Mouse (Mus musculus) hindbrain, postnatal 0 days (tissue): Measurements from ENCODE around the gene Slc36a4. TPM values are rescaled to one million over a fixed set of nuclear protein-coding genes. Genes with fewer than 3 reads are reported as not detected.

Source experiments
- ATAC-seq: fragments of 200-750 bp; cut with Nextera tagmentation; 2 replicates; pipeline ENCODE4 v1.8.0; 2017; ENCODE audit warnings: mild to moderate bottlenecking, moderate TSS enrichment, moderate library complexity
- DNase-seq: peaks from one replicate; pipeline ENCODE4 v3.0.0-alpha.2; 2015; ENCODE audit warnings: low spot score
- H3K27ac ChIP-seq: fragments of 300-500 bp; sonication (generic); 2 replicates; pipeline ENCODE4 v1.5.1; 2014; ENCODE audit warnings: mild to moderate bottlenecking
- H3K27me3 ChIP-seq: fragments of 300-500 bp; sonication (generic); 2 replicates; pipeline ENCODE4 v1.6.1; 2014; ENCODE audit warnings: low read length, mixed read lengths; ENCODE audit not compliant: insufficient read depth
- H3K36me3 ChIP-seq: fragments of 300-500 bp; sonication (generic); 2 replicates; pipeline ENCODE4 v1.6.1; 2014; ENCODE audit warnings: low read length, mixed read lengths; ENCODE audit not compliant: insufficient read depth
- H3K4me1 ChIP-seq: fragments of 300-500 bp; sonication (generic); 2 replicates; pipeline ENCODE4 v1.6.1; 2014; ENCODE audit warnings: antibody characterized with exemption, low read length, mixed read lengths; ENCODE audit not compliant: insufficient read depth
- H3K4me2 ChIP-seq: fragments of 300-500 bp; sonication (generic); 2 replicates; pipeline ENCODE4 v1.6.1; 2014; ENCODE audit warnings: low read depth, mild to moderate bottlenecking, low read length, moderate library complexity, mixed read lengths
- H3K4me3 ChIP-seq: fragments of 300-500 bp; sonication (generic); 2 replicates; pipeline ENCODE4 v1.5.1; 2014; ENCODE audit warnings: low read length
- H3K9ac ChIP-seq: fragments of 300-500 bp; sonication (generic); replicated peaks from 2 replicates; pipeline ENCODE4 v1.6.1; 2014; ENCODE audit warnings: mild to moderate bottlenecking, low read length, moderate library complexity, mixed read lengths
- H3K9me3 ChIP-seq: fragments of 300-500 bp; sonication (generic); 2 replicates; pipeline ENCODE4 v1.6.1; 2016; ENCODE audit warnings: low read length, mixed read lengths
- CTCF ChIP-seq: IDR thresholded peaks from 2 replicates; pipeline ENCODE4 v1.5.1; 2016; ENCODE audit warnings: antibody characterized with exemption, control low read depth, low read depth
- WGBS: fragments of 180-500 bp; shearing (Covaris S2); extraction: QIAGEN DNeasy Blood & Tissue Kit; methylation state at CpG from one replicate; pipeline ENCODE4 v1.1.7; 2014; 5-methylcytosine and 5-hydroxymethylcytosine counted together
- polyA plus RNA-seq: library from polyadenylated mRNA; unstranded; fragments of >200 nt; fragmentation: Nextera tagmentation; extraction: Ambion mirVana; gene quantifications from 2 replicates; pipeline ENCODE4 v1.2.1, GENCODE M21; 2015
- total RNA-seq: library from RNA; depleted of rRNA; stranded (reverse); fragments of >200 nt; gene quantifications from 2 replicates; pipeline ENCODE4 v1.2.3, GENCODE M21; 2014

Gene Slc36a4
- total and polyA plus RNA-seq, 2 experiments from 2014 or later = 26.7 to 43.6 TPM

DNA sequence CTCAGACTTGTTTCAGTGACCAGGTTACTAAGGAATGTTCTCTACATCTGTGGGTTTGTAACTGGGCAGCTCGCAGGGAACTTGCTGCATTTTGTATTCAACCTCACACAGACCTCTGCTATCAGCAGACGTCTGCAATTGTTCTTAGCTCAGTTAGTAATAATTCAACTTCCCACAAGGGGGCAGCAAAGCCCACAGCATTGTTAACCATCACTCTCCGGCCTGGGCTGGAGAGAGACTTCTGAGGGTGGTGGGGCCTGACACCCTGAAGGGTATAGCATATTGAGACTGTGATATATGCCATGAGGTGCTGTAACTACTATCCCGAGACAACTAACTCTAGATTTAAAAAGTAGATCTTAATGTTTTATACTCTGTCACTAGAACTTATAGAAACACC lies 24.3 kb upstream of the Slc36a4 start:
- TF ChIP-seq CTCF = peak; percentile 85
- ATAC-seq (peak; percentile 61), DNase-seq (peak; percentile 89)
- no peak overlapping the region for H3K27ac ChIP-seq
- no peaks in the 10 kb centered on the region for H3K9me3 ChIP-seq
- H3K4me3 ChIP-seq = no peak overlapping the region
- no peaks in the 10 kb centered on the region for H3K36me3 ChIP-seq
- H3K4me2 ChIP-seq = no peak overlapping the region
- no peaks in the 10 kb centered on the region for H3K4me1 ChIP-seq
- no peaks in the 10 kb centered on the region for H3K27me3 ChIP-seq
- no peak overlapping the region for H3K9ac ChIP-seq
- WGBS = 8% methylated on average over 4 of the region's 4 CpGs

DNA sequence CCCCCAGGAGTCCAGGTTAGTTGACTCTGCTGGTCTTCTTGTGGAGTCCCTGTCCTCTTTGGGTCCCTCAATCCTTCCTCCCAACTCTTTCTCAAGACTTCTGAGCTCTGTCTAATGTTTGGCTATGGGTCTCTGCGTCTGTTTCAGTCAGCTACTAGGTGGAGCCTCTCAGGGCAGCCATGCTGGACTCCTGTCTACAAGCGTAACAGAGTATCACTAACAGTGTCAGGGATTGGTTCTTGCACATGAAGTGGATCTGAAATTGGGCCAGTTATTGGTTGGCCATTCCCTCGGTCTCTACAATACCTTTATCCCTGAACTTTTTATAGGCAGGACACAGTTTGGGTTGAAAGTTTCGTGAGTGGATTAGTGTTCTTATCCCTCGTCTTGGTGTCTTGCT lies 22.2 kb upstream of the Slc36a4 start:
- H3K4me2 ChIP-seq = no peak overlapping the region
- no peaks in the 10 kb centered on the region for H3K27me3 ChIP-seq

DNA sequence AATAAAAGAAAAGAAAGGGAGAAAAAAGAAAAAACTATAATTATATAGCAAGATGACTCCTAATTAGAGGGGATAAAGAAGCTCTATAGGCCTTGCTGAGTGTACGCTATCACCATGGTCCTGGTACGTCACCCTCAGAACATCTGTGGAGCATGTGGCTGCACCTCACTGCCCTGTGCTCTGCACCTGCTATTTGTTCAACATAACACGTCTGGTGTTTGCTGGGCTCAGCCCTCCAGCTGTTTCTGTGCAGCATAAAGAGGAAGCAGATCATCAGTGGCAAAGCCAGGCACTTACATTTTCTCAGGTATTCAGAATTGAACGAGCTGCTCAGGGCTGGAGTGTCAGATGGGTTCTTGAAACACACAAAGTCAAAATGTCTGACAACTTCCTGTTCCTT lies 15.7 kb upstream of the Slc36a4 start:
- no peaks in the 10 kb centered on the region for H3K27me3 ChIP-seq
- TF ChIP-seq CTCF = no peak
- no peak overlapping the region for H3K4me3 ChIP-seq
- WGBS = 82% methylated on average over 4 of the region's 4 CpGs
- no peaks in the 10 kb centered on the region for H3K4me1 ChIP-seq
- no peak overlapping the region for H3K4me2 ChIP-seq
- H3K9me3 ChIP-seq = no peaks in the 10 kb centered on the region
- no peak overlapping the region for H3K9ac ChIP-seq
- DNase-seq (no peak), ATAC-seq (no peak)
- H3K36me3 ChIP-seq = no peaks in the 10 kb centered on the region
- H3K27ac ChIP-seq = no peak overlapping the region

More for the DNA sequence above, 22.2 kb upstream of the Slc36a4 start:
- Histone ChIP-seq H3K9me3 (no peaks in the 10 kb centered on the region), H3K36me3 (no peaks in the 10 kb centered on the region), H3K4me1 (no peaks in the 10 kb centered on the region), H3K27ac (no peak overlapping the region), H3K9ac (no peak overlapping the region), H3K4me3 (no peak overlapping the region)
- TF ChIP-seq CTCF = no peak
- 89% methylated on average over 5 of the region's 5 CpGs for WGBS
- no peak for ATAC-seq
- DNase-seq = no peak

DNA sequence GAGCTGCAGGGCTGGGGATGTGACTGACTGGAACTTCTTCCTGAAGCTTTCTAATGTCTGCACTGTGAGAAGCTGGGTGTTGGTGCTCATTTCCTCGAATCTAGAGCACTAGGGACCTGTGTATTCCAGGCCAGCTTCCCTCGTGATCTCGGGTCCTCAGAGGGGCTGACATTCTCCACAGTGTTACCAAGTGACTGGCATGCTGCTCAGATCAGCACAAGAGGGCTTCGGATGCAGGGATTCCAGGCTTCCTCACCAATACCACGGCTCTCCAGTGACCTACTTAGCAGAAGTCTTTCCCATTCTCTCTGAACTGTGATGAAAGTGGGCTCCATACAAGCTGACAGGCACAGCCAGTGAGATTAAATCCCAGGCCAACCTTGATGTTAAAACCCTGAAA lies 14.5 kb upstream of the Slc36a4 start:
- DNase-seq (no peak), ATAC-seq (no peak)
- no peak overlapping the region for H3K27ac ChIP-seq
- no peak for TF ChIP-seq CTCF
- no peak overlapping the region for H3K9ac ChIP-seq
- H3K9me3 ChIP-seq = no peaks in the 10 kb centered on the region
- no peaks in the 10 kb centered on the region for H3K27me3 ChIP-seq
- whole genome bisulfite sequencing = 43% methylated on average over 5 of the region's 5 CpGs
- H3K4me2 ChIP-seq = no peak overlapping the region
- H3K4me1 ChIP-seq = no peaks in the 10 kb centered on the region
- no peak overlapping the region for H3K4me3 ChIP-seq
- H3K36me3 ChIP-seq = no peaks in the 10 kb centered on the region

DNA sequence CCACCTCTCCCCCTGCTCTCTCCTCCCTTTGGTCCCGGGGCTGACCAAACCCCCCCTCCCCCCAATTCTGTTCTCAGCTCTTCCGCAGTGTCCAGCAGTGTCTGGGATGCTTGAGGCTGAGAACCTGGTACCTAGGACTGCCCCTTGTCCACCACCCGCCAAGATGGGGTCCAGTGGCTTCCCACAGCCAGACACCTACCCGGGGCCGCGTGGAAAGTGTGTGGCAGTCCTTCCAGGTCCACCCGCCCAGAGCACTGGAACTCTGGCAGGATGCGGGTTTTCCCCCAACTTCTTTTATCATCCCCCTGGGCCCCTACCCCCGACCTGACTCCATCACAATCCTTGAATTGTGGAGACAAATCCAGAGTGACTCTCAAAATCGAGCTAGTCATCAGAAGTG lies 3.8 kb upstream of the Slc36a4 start:
- H3K9me3 ChIP-seq = no peaks in the 10 kb centered on the region
- H3K36me3 ChIP-seq = no peaks in the 10 kb centered on the region
- ATAC-seq (no peak), DNase-seq (no peak)
- H3K4me1 ChIP-seq = no peaks in the 10 kb centered on the region
- 82% methylated on average over 10 of the region's 10 CpGs for WGBS
- H3K9ac ChIP-seq = no peak overlapping the region
- no peak overlapping the region for H3K4me3 ChIP-seq
- no peak overlapping the region for H3K4me2 ChIP-seq
- TF ChIP-seq CTCF = no peak
- H3K27ac ChIP-seq = no peak overlapping the region
- H3K27me3 ChIP-seq = no peaks in the 10 kb centered on the region

DNA sequence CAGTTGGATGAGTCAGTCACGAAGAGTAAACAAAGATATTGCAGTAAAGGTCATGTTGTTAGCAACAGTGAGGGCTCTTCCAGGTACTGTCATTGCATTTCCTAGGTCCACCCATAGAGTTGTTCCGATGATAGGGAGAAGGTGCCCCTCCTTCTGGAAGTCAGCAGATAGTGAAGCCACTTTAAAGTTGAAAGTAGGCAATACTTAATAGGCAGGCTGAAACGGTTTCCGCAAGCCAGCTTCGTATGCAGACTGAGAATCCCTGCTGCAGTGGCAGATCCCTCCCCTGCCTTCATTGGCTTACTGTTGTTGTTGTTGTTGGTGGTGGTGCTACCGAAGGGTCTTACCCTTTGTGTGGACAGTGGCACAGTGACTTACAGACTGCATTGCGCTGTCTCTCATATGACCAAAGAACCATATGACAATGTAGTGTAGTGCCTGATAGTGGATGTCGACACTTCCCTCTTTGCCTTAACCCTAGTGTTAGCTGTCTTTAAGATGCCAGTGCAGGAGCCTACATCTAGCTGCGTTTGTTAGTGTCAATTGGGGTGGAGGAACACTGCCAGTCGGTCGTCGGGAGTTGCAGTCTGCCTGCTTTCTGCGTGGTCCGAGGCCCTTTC lies 449 bp upstream of the Slc36a4 start:
- Histone ChIP-seq H3K27me3 (no peaks in the 10 kb centered on the region), H3K36me3 (no peaks in the 10 kb centered on the region), H3K4me2 (peak overlapping the region; percentile 74), H3K4me3 (peak overlapping the region; percentile 71), H3K27ac (peak overlapping the region; percentile 92), H3K9me3 (no peaks in the 10 kb centered on the region), H3K9ac (peak overlapping the region; percentile 81), H3K4me1 (no peaks in the 10 kb centered on the region; the same call in 1 of the 2 replicates)
- DNase-seq (peak; percentile 39), ATAC-seq (peak; percentile 64)
- peak; percentile 47 for TF ChIP-seq CTCF
- 11% methylated on average over 14 of the region's 14 CpGs for WGBS

DNA sequence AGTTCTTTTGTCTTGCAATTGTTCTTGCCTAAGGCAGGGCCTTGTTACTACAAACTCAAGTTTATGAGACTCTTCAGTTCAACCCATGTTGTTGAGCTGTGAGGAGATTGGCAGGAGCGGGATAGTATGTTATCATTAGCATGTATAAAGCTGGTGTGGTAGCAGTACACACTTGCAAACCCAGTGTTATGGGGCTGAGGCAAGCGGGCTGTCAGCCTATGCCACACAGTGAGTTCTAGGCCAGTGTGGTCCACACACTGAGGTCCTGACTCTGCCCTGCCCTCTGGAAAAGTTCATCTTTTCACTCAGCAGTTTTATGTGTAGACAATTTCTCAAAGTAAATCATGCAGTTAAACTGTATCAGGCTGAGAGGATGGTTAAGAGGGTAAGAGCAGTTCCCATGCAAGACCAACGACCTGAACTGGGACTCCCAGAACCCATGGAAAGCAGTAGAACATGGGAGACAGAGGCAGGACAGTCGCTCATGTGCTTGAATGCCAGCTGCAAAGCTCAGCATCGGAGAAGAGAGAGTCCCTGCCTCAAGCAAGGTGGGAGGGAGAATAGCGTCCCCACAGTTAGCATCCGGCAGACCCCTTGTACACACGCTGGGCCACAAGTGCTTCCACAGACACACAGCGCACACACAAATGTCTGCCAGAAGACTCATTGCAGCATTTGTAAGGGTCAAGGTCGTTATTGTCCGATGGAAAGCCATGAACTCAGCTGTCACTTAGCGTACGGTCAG lies 1.5 kb downstream of the Slc36a4 start:
- no peaks in the 10 kb centered on the region for H3K9me3 ChIP-seq
- peak overlapping the region; percentile 71; the same call in 1 of the 2 replicates for H3K4me3 ChIP-seq
- H3K27ac ChIP-seq = no peak overlapping the region
- H3K9ac ChIP-seq = no peak overlapping the region
- no peaks in the 10 kb centered on the region for H3K36me3 ChIP-seq
- DNase-seq (no peak), ATAC-seq (no peak)
- no peaks in the 10 kb centered on the region for H3K27me3 ChIP-seq
- no peak for TF ChIP-seq CTCF
- H3K4me1 ChIP-seq = no peaks in the 10 kb centered on the region; the same call in 1 of the 2 replicates
- 87% methylated on average over 13 of the region's 13 CpGs for WGBS
- peak overlapping the region; percentile 74 for H3K4me2 ChIP-seq
